Mouse (Mus musculus) CH12.LX (cell line): ENCODE data around the gene Sptbn1. TPM values are rescaled to one million over a fixed set of nuclear protein-coding genes. Genes with fewer than 3 reads are reported as not detected.

Experiments used
- DNase-seq: peaks from one replicate; pipeline ENCODE4 v3.0.0-alpha.2; 2013; ENCODE audit errors: extremely low read depth
- H3K27ac ChIP-seq: 2 replicates; pipeline ENCODE4 v1.5.1; 2012; ENCODE audit warnings: low read depth, mild to moderate bottlenecking, control low read depth, moderate library complexity; ENCODE audit not compliant: insufficient read depth
- H3K27me3 ChIP-seq: replicated peaks from 2 replicates; pipeline ENCODE3; 2012; ENCODE audit warnings: inconsistent platforms
- H3K36me3 ChIP-seq, 2 experiments: replicated peaks in 1 of 2; 2 replicates each; pipeline versions ENCODE3 to v1.6.1; 2012; ENCODE audit warnings: inconsistent platforms in 1 of 2, low read length in 1 of 2, mild to moderate bottlenecking in 1 of 2, mixed read lengths in 1 of 2, moderate library complexity in 1 of 2; ENCODE audit not compliant: control insufficient read depth in 1 of 2, insufficient read depth in 1 of 2
- H3K4me1 ChIP-seq, 2 experiments: 2 replicates each; pipeline ENCODE4 v1.6.1; 2012; ENCODE audit warnings: inconsistent platforms in 1 of 2, moderate library complexity in 1 of 2; ENCODE audit not compliant: insufficient read depth in 2 of 2, control insufficient read depth in 1 of 2
- H3K4me2 ChIP-seq: 2 replicates; pipeline ENCODE4 v1.6.1; 2012; ENCODE audit warnings: low read depth, mild to moderate bottlenecking, control low read depth; ENCODE audit not compliant: poor library complexity, insufficient read depth, severe bottlenecking
- H3K4me3 ChIP-seq, 3 experiments: fragments of 150-350 bp in 1 of 3; sonication (generic) in 1 of 3; replicated peaks in 1 of 3; 2 replicates each; pipeline versions ENCODE3 to v1.5.1; 2011 to 2012; ENCODE audit warnings: low read depth in 2 of 3, low read length in 2 of 3, mild to moderate bottlenecking in 2 of 3, moderate library complexity in 2 of 3, control low read depth in 1 of 3, improper control_type of control experiment in 1 of 3, inconsistent platforms in 1 of 3, mixed read lengths in 1 of 3; ENCODE audit not compliant: poor library complexity in 1 of 3
- H3K79me2 ChIP-seq: replicated peaks from 2 replicates; pipeline ENCODE4 v1.6.1; 2012; ENCODE audit warnings: mild to moderate bottlenecking, moderate library complexity; ENCODE audit not compliant: control insufficient read depth, poor library complexity, insufficient read depth, severe bottlenecking; ENCODE audit errors: extremely low read depth
- H3K9ac ChIP-seq: 2 replicates; pipeline ENCODE4 v1.6.1; 2012; ENCODE audit warnings: low read depth, mild to moderate bottlenecking, control low read depth, moderate library complexity; ENCODE audit not compliant: insufficient read depth
- H3K9me3 ChIP-seq: replicated peaks from 2 replicates; pipeline ENCODE3; 2012; ENCODE audit warnings: low read length, inconsistent platforms, mixed read lengths
- BHLHE40 ChIP-seq: IDR thresholded peaks from 2 replicates; pipeline ENCODE4 v1.6.1; 2011; ENCODE audit warnings: mild to moderate bottlenecking, low read depth, low read length, improper control_type of control experiment
- CHD1 ChIP-seq: IDR thresholded peaks from 2 replicates; pipeline ENCODE4 v1.6.1; 2012; ENCODE audit warnings: low read depth, low read length, improper control_type of control experiment, inconsistent platforms
- E2F4 ChIP-seq: IDR thresholded peaks from 2 replicates; pipeline ENCODE4 v1.6.1; 2011; ENCODE audit warnings: low read depth, low read length, improper control_type of control experiment; ENCODE audit not compliant: insufficient replicate concordance
- ETS1 ChIP-seq: conservative IDR thresholded peaks from 2 replicates; pipeline ENCODE4 v1.6.1; 2012; ENCODE audit warnings: low read depth, mild to moderate bottlenecking, inconsistent platforms, low read length, improper control_type of control experiment, moderate library complexity
- IRF4 ChIP-seq: IDR thresholded peaks from 2 replicates; pipeline ENCODE4 v1.6.1; 2014; ENCODE audit warnings: low read depth, mild to moderate bottlenecking, inconsistent platforms, low read length, improper control_type of control experiment
- JUN ChIP-seq: IDR thresholded peaks from 2 replicates; pipeline ENCODE4 v1.6.1; 2011; ENCODE audit warnings: low read depth, mild to moderate bottlenecking, low read length, improper control_type of control experiment, moderate library complexity; ENCODE audit not compliant: insufficient read depth
- JUND ChIP-seq: conservative IDR thresholded peaks from 2 replicates; pipeline ENCODE4 v1.6.1; 2011; ENCODE audit warnings: low read depth, low read length, improper control_type of control experiment
- MAZ ChIP-seq: IDR thresholded peaks from 2 replicates; pipeline ENCODE4 v1.6.1; 2012; ENCODE audit warnings: low read depth, mild to moderate bottlenecking, inconsistent platforms, low read length, improper control_type of control experiment, moderate library complexity
- MXI1 ChIP-seq: IDR thresholded peaks from 2 replicates; pipeline ENCODE4 v1.6.1; 2011; ENCODE audit warnings: mild to moderate bottlenecking, low read depth, low read length, improper control_type of control experiment
- MYC ChIP-seq: IDR thresholded peaks from 2 replicates; pipeline ENCODE4 v1.6.1; 2011; ENCODE audit warnings: low read depth, mild to moderate bottlenecking, improper control_type of control experiment, low read length
- NELFE ChIP-seq: IDR thresholded peaks from 2 replicates; pipeline ENCODE4 v1.6.1; 2011; ENCODE audit warnings: low read depth, low read length, improper control_type of control experiment
- NRF1 ChIP-seq: IDR thresholded peaks from 2 replicates; pipeline ENCODE4 v1.6.1; 2014; ENCODE audit warnings: low read depth, mild to moderate bottlenecking, inconsistent platforms, low read length, improper control_type of control experiment, moderate library complexity
- PAX5 ChIP-seq: IDR thresholded peaks from 2 replicates; pipeline ENCODE4 v1.6.1; 2012; ENCODE audit warnings: low read length, inconsistent platforms, mixed read lengths
- POLR2A ChIP-seq: IDR thresholded peaks from 2 replicates; pipeline ENCODE4 v1.6.1; 2011; ENCODE audit warnings: low read depth, mild to moderate bottlenecking, improper control_type of control experiment, low read length
- SIN3A ChIP-seq: IDR thresholded peaks from 2 replicates; pipeline ENCODE4 v1.6.1; 2012; ENCODE audit warnings: low read length, improper control_type of control experiment, inconsistent platforms
- SMC3 ChIP-seq: IDR thresholded peaks from 2 replicates; pipeline ENCODE4 v1.6.1; 2011; ENCODE audit warnings: low read depth, low read length, improper control_type of control experiment
- TBP ChIP-seq: conservative IDR thresholded peaks from 2 replicates; pipeline ENCODE4 v1.6.1; 2011; ENCODE audit warnings: low read depth, low read length, improper control_type of control experiment
- TCF12 ChIP-seq: IDR thresholded peaks from 2 replicates; pipeline ENCODE4 v1.6.1; 2014; ENCODE audit warnings: low read depth, mild to moderate bottlenecking, inconsistent platforms, low read length, improper control_type of control experiment
- UBTF ChIP-seq: IDR thresholded peaks from 2 replicates; pipeline ENCODE4 v1.6.1; 2012; ENCODE audit warnings: low read depth, mild to moderate bottlenecking, inconsistent platforms, low read length, improper control_type of control experiment, moderate library complexity
- USF1 ChIP-seq: IDR thresholded peaks from 2 replicates; pipeline ENCODE4 v1.6.1; 2014; ENCODE audit warnings: low read depth, mild to moderate bottlenecking, inconsistent platforms, low read length, improper control_type of control experiment
- ZC3H11A ChIP-seq: IDR thresholded peaks from 2 replicates; pipeline ENCODE4 v1.6.1; 2012; ENCODE audit warnings: low read depth, mild to moderate bottlenecking, inconsistent platforms, low read length, improper control_type of control experiment
- ZNF384 ChIP-seq: IDR thresholded peaks from 2 replicates; pipeline ENCODE4 v1.6.1; 2012; ENCODE audit warnings: low read depth, low read length, improper control_type of control experiment, inconsistent platforms
- dilution Hi-C: fragments of 300-500 bp; cut with MboI; formaldehyde crosslinking; loops from 2 replicates; pipeline ENCODE4 v1.14.3; 2020; ENCODE audit warnings: low sequenced_read_pairs; ENCODE audit not compliant: extremely low pct_unique_long_range_greater_than_20kb, extremely low pct_ligation_motif_present
- in situ Hi-C: fragments of 300-500 bp; cut with MboI; formaldehyde crosslinking; loops from 3 replicates; pipeline ENCODE4 v1.14.3; 2019; ENCODE audit warnings: low sequenced_read_pairs, low pct_ligation_motif_present, low pct_unique_long_range_greater_than_20kb, mixed read lengths
- polyA plus RNA-seq: library from polyadenylated mRNA; unstranded; fragments of >175 nt; gene quantifications from 2 replicates; pipeline ENCODE4 v1.2.1, GENCODE M21; 2012; ENCODE audit warnings: low read depth; ENCODE audit not compliant: insufficient read length
- total RNA-seq, 2 experiments: library from RNA; depleted of rRNA; stranded (reverse); fragments of 300-350 nt in 1 of 2; fragments of >200 nt in 1 of 2; gene quantifications; 2 replicates each; pipeline ENCODE4 v1.2.3; 2012 to 2014

Sptbn1 gene
- total and polyA plus RNA-seq, 3 experiments, result 38.2 to 54.7 (median 43.7) TPM

DNA sequence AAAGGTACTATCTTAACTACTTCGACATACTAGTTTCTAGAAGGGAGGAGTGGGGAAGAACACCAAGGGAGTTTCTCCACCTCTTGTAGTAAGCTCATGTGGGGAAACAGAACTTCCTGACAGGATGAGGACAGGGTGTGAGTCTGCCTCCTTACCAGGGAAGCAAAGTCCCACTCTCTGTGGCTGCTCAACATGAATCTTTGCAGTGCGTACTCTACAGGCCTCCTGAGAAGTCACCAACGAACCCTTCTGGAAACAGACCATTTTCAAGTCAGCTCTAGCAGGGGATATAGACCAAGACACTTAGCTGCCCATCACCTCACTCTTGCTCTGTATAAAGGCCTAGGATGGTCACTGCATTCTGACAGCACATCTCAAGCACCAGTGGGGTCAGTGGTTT lies 36.6 kb downstream of the Sptbn1 start:
- no peak overlapping the region for H3K27ac ChIP-seq
- in situ Hi-C loops, result loop anchor here (5.0 to 25.0 kb wide), 2 partner anchors 426 to 556 kb away; no protein-coding TSS in a partner anchor
- no peaks in the 10 kb centered on the region for H3K27me3 ChIP-seq
- no peaks in the 10 kb centered on the region for H3K79me2 ChIP-seq
- H3K4me3 ChIP-seq, result no peak overlapping the region
- dilution Hi-C loops, result no loop called here
- peaks cover 0 to 2% of the 10 kb centered on the region in 2 experiments for H3K36me3 ChIP-seq
- H3K9ac ChIP-seq, result no peak overlapping the region
- DNase-seq, result no peak
- TF ChIP-seq SIN3A (no peak), ZNF384 (no peak), POLR2A (no peak), TBP (no peak), NELFE (no peak), ZC3H11A (no peak), SMC3 (no peak), MXI1 (no peak), CHD1 (no peak), MYC (no peak), ETS1 (no peak), NRF1 (no peak), IRF4 (no peak), PAX5 (no peak), JUND (no peak), UBTF (no peak), JUN (no peak), MAZ (no peak), E2F4 (no peak), USF1 (no peak)
- H3K9me3 ChIP-seq, result no peaks in the 10 kb centered on the region
- no peak overlapping the region for H3K4me2 ChIP-seq
- H3K4me1 ChIP-seq, result no peaks in the 10 kb centered on the region

- TF ChIP-seq JUN, result no peak
- no peak for TF ChIP-seq TCF12
- TF ChIP-seq BHLHE40, result no peak
- TF ChIP-seq, all 38 proteins: peak for 0
- Histone ChIP-seq H3K9me3 (no peaks in the 10 kb centered on the region), H3K27ac (no peak overlapping the region), H3K27me3 (no peaks in the 10 kb centered on the region), H3K4me2 (no peak overlapping the region), H3K36me3 (no peaks in the 10 kb centered on the region), H3K79me2 (no peaks in the 10 kb centered on the region), H3K9ac (no peak overlapping the region), H3K4me3 (no peak overlapping the region), H3K4me1 (no peaks in the 10 kb centered on the region)
- in situ Hi-C loops, result loop anchor here (5.0 to 25.0 kb wide), 2 partner anchors 427 to 557 kb away; no protein-coding TSS in a partner anchor
- DNase-seq, result no peak
- dilution Hi-C loops, result no loop called here
These were observed 37.6 kb downstream of the Sptbn1 start for GRCm38 (mm10) chr11:30230330-30230771.
